Mouse (Mus musculus) spleen, adult 2 months (tissue): Measurements from ENCODE around the gene Cntn2.

Experiments
- CTCF ChIP-seq: fragments of 200-500 bp; IDR thresholded peaks from 2 replicates; pipeline ENCODE4 v1.5.1; 2011; ENCODE audit warnings: mild to moderate bottlenecking, inconsistent platforms; ENCODE audit not compliant: insufficient read depth, insufficient read length, insufficient replicate concordance; ENCODE audit errors: extremely low read depth
- POLR2A ChIP-seq: fragments of 200-500 bp; IDR thresholded peaks from 2 replicates; pipeline ENCODE4 v1.6.1; 2011; ENCODE audit warnings: low read depth, low read length, inconsistent platforms

GRCm38 (mm10) chr1:132468926-132469325, 74.1 kb downstream of the Cntn2 start:
- TF ChIP-seq POLR2A (no peak), CTCF (no peak)
